Mouse (Mus musculus) kidney, embryonic 16.5 days (tissue): ENCODE data around the gene Lefty2. TPM values are rescaled to one million over a fixed set of nuclear protein-coding genes. Genes with fewer than 3 reads are reported as not detected.
A peak's percentile ranks its signal among the peaks of the same experiment; 100 is the strongest.

ENCODE experiments used
- ATAC-seq: fragments of 200-750 bp; cut with Nextera tagmentation; 2 replicates; pipeline ENCODE4 v1.8.0; 2017; ENCODE audit warnings: moderate TSS enrichment; ENCODE audit not compliant: low FRiP score, low TSS enrichment
- H3K27ac ChIP-seq: fragments of 300-500 bp; sonication (generic); 2 replicates; pipeline ENCODE4 v1.5.1; 2014; ENCODE audit warnings: low read length
- H3K27me3 ChIP-seq: fragments of 300-500 bp; sonication (generic); 2 replicates; pipeline ENCODE4 v1.6.1; 2014; ENCODE audit warnings: low read length, control low read depth, mixed read lengths; ENCODE audit not compliant: insufficient read depth
- H3K36me3 ChIP-seq: fragments of 300-500 bp; sonication (generic); 2 replicates; pipeline ENCODE4 v1.6.1; 2014; ENCODE audit warnings: low read length, control low read depth, mixed read lengths; ENCODE audit not compliant: insufficient read depth
- H3K4me1 ChIP-seq: fragments of 300-500 bp; sonication (generic); 2 replicates; pipeline ENCODE4 v1.6.1; 2014; ENCODE audit warnings: low read length, control low read depth, mixed read lengths; ENCODE audit not compliant: insufficient read depth
- H3K4me2 ChIP-seq: fragments of 300-500 bp; sonication (generic); replicated peaks from 2 replicates; pipeline ENCODE4 v1.6.1; 2014; ENCODE audit warnings: low read depth, low read length
- H3K4me3 ChIP-seq: fragments of 300-500 bp; sonication (generic); 2 replicates; pipeline ENCODE4 v1.5.1; 2014; ENCODE audit warnings: mild to moderate bottlenecking, low read length
- H3K9ac ChIP-seq: fragments of 300-500 bp; sonication (generic); replicated peaks from 2 replicates; pipeline ENCODE4 v1.6.1; 2014; ENCODE audit warnings: low read length
- H3K9me3 ChIP-seq: fragments of 300-500 bp; sonication (generic); 2 replicates; pipeline ENCODE4 v1.6.1; 2016; ENCODE audit warnings: low read length, control low read depth
- WGBS: fragments of 180-500 bp; shearing (Covaris S2); extraction: QIAGEN DNeasy Blood & Tissue Kit; methylation state at CpG from one replicate; pipeline ENCODE4 v1.1.7; 2014; 5-methylcytosine and 5-hydroxymethylcytosine counted together
- polyA plus RNA-seq: library from polyadenylated mRNA; unstranded; fragments of >200 nt; fragmentation: Nextera tagmentation; extraction: Ambion mirVana; gene quantifications from 2 replicates; pipeline ENCODE4 v1.2.1, GENCODE M21; 2015

Lefty2 gene
- polyA plus RNA-seq, 1 experiment from 2014 or later, result 0.12 TPM

DNA sequence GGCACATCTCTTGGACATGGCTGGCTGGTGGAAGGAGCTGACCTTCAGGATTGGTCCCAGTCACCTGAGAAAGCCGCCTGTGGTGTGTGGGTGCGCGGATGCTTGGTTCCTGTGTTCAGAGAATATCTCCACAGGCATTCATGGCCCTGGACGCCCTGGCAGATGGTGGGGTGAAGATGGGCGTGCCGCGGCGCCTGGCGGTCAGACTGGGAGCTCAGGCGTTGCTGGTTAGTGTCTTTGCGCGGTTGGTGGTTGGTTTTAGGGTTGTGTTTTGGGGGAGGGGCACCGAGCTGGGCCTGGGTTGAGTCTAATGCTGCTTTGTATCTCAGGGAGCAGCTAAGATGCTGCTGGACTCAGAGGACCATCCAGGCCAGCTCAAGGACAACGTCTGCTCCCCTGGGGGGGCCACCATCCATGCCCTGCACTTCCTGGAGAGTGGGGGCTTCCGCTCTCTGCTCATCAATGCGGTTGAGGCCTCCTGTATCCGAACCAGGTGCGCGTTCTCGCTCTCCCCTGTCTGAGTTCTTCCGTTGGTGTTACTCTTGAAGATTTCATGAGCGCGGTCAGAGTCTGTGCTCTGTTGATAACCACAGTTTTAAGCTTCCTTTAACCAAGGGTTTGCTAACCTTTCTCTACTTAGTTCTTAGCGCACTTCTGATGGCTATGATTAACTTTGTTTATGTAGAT lies 13.7 kb downstream of the Lefty2 start:
- Histone ChIP-seq H3K36me3 (peaks cover 29% of the 10 kb centered on the region), H3K4me2 (no peak overlapping the region), H3K27ac (no peak overlapping the region), H3K9me3 (no peaks in the 10 kb centered on the region), H3K27me3 (no peaks in the 10 kb centered on the region), H3K4me3 (no peak overlapping the region), H3K4me1 (peaks cover 18% of the 10 kb centered on the region), H3K9ac (no peak overlapping the region)
- WGBS, result 92% methylated on average over 24 of the region's 24 CpGs
- no peak for ATAC-seq

DNA sequence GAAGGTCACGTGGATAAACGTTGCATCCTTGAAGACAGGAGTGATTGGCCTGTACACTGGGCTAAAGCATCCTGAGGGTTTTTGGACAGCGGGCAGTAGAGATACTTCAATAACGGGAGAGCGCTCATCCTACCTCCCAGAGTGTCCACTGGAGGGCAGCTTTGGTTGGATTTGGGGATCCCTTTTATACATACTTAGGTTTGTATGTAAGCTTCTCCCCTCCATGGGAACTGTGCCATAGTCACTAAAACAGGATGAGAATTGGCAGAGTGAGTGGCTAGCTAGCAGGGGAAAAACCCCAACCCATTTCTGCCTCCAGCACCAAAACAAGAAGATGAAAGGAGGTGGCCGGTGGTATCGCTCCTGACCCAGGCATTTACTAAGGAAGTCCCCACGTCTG lies 18.2 kb downstream of the Lefty2 start:
- WGBS, result 51% methylated on average over 8 of the region's 8 CpGs
- no peaks in the 10 kb centered on the region for H3K4me1 ChIP-seq
- no peak overlapping the region for H3K9ac ChIP-seq
- ATAC-seq, result no peak
- H3K4me2 ChIP-seq, result no peak overlapping the region
- H3K4me3 ChIP-seq, result no peak overlapping the region
- H3K27me3 ChIP-seq, result no peaks in the 10 kb centered on the region
- no peaks in the 10 kb centered on the region for H3K9me3 ChIP-seq
- no peak overlapping the region for H3K27ac ChIP-seq
- peaks cover 26% of the 10 kb centered on the region for H3K36me3 ChIP-seq

DNA sequence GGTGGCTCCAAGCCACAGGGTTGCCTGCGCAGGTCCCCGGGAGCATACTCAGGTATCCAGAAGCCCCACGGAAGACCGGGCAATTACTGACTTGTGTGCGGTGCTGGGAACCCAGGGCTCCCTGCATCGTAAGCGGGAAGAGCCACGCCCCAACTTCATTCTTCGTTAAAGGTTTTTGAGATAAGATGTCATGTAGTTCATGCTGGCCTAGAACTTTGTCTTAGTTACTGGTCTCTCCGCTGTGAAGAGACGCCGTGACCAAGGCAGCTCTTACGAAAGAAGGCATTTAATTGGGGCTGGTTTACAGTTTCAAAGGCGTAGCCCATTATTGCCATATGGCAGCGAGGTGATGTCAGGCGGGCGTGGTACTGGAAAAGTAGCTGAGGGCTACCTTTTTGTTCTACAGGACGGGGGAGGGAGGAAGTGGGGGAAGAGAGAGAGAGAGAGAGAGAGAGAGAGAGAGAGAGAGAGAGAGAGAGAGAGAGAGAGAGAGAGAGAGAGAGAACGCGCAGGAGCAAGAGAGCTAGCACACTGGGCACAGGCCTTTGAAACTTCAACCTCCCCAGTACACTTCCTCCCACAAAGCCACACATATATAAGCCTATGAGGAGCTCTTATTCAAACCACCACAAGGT lies 18.9 kb downstream of the Lefty2 start:
- no peaks in the 10 kb centered on the region for H3K4me1 ChIP-seq
- no peaks in the 10 kb centered on the region for H3K27me3 ChIP-seq
- H3K9me3 ChIP-seq, result no peaks in the 10 kb centered on the region
- ATAC-seq, result no peak
- no peak overlapping the region for H3K4me3 ChIP-seq
- H3K36me3 ChIP-seq, result peaks cover 21% of the 10 kb centered on the region
- no peak overlapping the region for H3K27ac ChIP-seq
- WGBS, result 43% methylated on average over 19 of the region's 20 CpGs
- H3K4me2 ChIP-seq, result 0 out of 2 replicates have a peak overlapping the region, but pooled peaks have one; percentile 13
- no peak overlapping the region for H3K9ac ChIP-seq

DNA sequence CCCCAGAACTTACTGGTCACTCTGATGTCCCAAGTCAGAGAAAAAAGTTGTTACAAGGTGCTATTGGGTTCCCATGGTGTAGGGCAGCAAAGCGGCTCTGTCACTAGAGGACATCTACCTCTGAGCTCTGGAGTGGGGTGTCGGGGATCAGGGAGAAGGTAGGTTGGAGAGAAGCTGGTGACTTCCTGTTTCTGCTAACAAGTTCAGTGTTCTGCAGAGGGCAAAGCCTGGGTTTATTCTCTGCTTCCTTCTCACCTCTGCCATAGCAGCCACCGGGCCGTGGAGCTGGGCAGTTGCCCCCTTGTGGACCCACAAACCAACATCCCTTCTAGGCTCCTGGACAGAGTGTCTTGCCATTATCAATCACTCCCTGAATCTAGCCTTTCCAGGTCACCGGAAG lies 19.9 kb downstream of the Lefty2 start:
- no peaks in the 10 kb centered on the region for H3K9me3 ChIP-seq
- no peak overlapping the region for H3K9ac ChIP-seq
- H3K4me1 ChIP-seq, result no peaks in the 10 kb centered on the region
- peaks cover 11% of the 10 kb centered on the region for H3K36me3 ChIP-seq
- no peaks in the 10 kb centered on the region for H3K27me3 ChIP-seq
- WGBS, result 72% methylated on average over 5 of the region's 5 CpGs
- no peak overlapping the region for H3K27ac ChIP-seq
- no peak overlapping the region for H3K4me3 ChIP-seq
- no peak overlapping the region for H3K4me2 ChIP-seq
- no peak for ATAC-seq

- H3K9me3 ChIP-seq, result no peaks in the 10 kb centered on the region
- WGBS, result 62% methylated on average over 4 of the region's 4 CpGs
- ATAC-seq, result no peak
These were observed 20.9 kb downstream of the Lefty2 start for GRCm38 (mm10) chr1:180913797-180914196.

DNA sequence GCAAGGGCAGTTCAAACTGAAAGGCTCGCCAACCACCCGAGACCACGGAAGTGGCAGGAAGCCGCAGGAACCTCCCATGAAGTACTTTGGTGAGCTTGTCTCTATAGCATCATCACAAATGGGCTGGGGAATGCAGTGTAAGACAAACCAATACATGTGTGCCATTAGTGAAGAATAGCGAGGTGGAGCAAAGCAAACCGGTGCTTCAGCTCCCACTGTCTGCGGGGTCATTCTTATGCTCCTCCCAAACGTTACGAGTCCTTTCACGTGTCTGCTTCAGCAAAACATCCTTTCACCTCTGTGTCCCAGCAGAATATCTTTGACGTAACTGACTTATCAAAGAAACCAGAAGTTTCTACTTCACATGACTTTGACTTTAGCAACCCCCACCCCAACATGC lies 23.5 kb downstream of the Lefty2 start:
- no peak overlapping the region for H3K9ac ChIP-seq
- no peaks in the 10 kb centered on the region for H3K27me3 ChIP-seq
- no peaks in the 10 kb centered on the region for H3K4me1 ChIP-seq
- H3K4me3 ChIP-seq, result no peak overlapping the region
- WGBS, result 88% methylated on average over 11 of the region's 11 CpGs
- no peaks in the 10 kb centered on the region for H3K36me3 ChIP-seq
- no peak for ATAC-seq
- H3K4me2 ChIP-seq, result no peak overlapping the region
- no peaks in the 10 kb centered on the region for H3K9me3 ChIP-seq
- H3K27ac ChIP-seq, result no peak overlapping the region

More at GRCm38 (mm10) chr1:180913797-180914196, 20.9 kb downstream of the Lefty2 start:
- no peak overlapping the region for H3K27ac ChIP-seq
- H3K9ac ChIP-seq, result no peak overlapping the region
- no peaks in the 10 kb centered on the region for H3K4me1 ChIP-seq
- no peak overlapping the region for H3K4me3 ChIP-seq
- H3K36me3 ChIP-seq, result 0 out of 2 replicates have a peak, but pooled peaks cover under 1% of the 10 kb centered on the region
- no peak overlapping the region for H3K4me2 ChIP-seq
- H3K27me3 ChIP-seq, result no peaks in the 10 kb centered on the region

GRCm38 (mm10) chr1:180917053-180917452 lies 24.1 kb downstream of the Lefty2 start:
- H3K4me3 ChIP-seq, result no peak overlapping the region
- no peaks in the 10 kb centered on the region for H3K9me3 ChIP-seq
- no peaks in the 10 kb centered on the region for H3K27me3 ChIP-seq
- no peaks in the 10 kb centered on the region for H3K4me1 ChIP-seq
- H3K9ac ChIP-seq, result no peak overlapping the region
- 53% methylated on average over 1 of the region's 1 CpGs for WGBS
- H3K36me3 ChIP-seq, result no peaks in the 10 kb centered on the region
- no peak overlapping the region for H3K27ac ChIP-seq
- H3K4me2 ChIP-seq, result no peak overlapping the region
- no peak for ATAC-seq

DNA sequence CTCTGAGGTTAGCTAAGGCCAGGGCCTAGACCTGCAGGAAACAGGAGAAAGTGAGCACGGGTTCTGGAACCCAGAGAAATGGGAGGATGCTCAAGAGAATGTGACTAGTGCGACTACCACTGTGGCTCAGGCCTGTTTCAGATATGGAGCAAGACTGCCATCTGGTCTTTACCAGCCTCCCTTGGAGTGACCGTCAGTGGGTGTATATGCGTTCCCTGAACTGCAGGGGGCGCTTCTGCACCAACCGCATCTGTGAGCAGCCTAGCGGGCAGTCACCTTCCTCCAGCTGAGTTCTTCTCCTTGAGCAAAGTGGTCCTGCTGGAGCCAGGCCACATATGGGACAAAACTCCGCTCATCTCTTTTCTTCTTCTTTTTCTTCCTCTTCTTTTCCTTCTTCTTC lies 26.8 kb downstream of the Lefty2 start:
- WGBS, result 42% methylated on average over 8 of the region's 8 CpGs
- H3K27ac ChIP-seq, result no peak overlapping the region
- H3K9me3 ChIP-seq, result no peaks in the 10 kb centered on the region
- H3K27me3 ChIP-seq, result no peaks in the 10 kb centered on the region
- H3K4me2 ChIP-seq, result no peak overlapping the region
- no peak for ATAC-seq
- H3K9ac ChIP-seq, result no peak overlapping the region
- no peaks in the 10 kb centered on the region for H3K36me3 ChIP-seq
- H3K4me1 ChIP-seq, result no peaks in the 10 kb centered on the region
- no peak overlapping the region for H3K4me3 ChIP-seq

- no peak overlapping the region for H3K27ac ChIP-seq
- no peak for ATAC-seq
- no peaks in the 10 kb centered on the region for H3K9me3 ChIP-seq
- no peaks in the 10 kb centered on the region for H3K4me1 ChIP-seq
- H3K27me3 ChIP-seq, result no peaks in the 10 kb centered on the region
- no peaks in the 10 kb centered on the region for H3K36me3 ChIP-seq
- no peak overlapping the region for H3K9ac ChIP-seq
- no peak overlapping the region for H3K4me2 ChIP-seq
- no peak overlapping the region for H3K4me3 ChIP-seq
- 70% methylated on average over 6 of the region's 6 CpGs for WGBS
These were observed 29.6 kb downstream of the Lefty2 start for GRCm38 (mm10) chr1:180922273-180923048.

- Histone ChIP-seq H3K4me2 (no peak overlapping the region), H3K27me3 (no peaks in the 10 kb centered on the region; the same call in 1 of the 2 replicates), H3K4me3 (no peak overlapping the region), H3K9me3 (no peaks in the 10 kb centered on the region), H3K4me1 (no peaks in the 10 kb centered on the region), H3K36me3 (no peaks in the 10 kb centered on the region), H3K27ac (no peak overlapping the region), H3K9ac (no peak overlapping the region)
- ATAC-seq, result no peak
- WGBS, result 44% methylated on average over 2 of the region's 2 CpGs
These were observed 31.8 kb downstream of the Lefty2 start for GRCm38 (mm10) chr1:180924737-180925136.
